Mouse (Mus musculus) left cerebral cortex, postnatal 36 days (tissue): ENCODE results near the gene Plcg2. TPM values are rescaled to one million over a fixed set of nuclear protein-coding genes. Genes with fewer than 3 reads are reported as not detected.
A peak's percentile ranks its signal among the peaks of the same experiment; 100 is the strongest.

Experiments
- DNase-seq, 2 experiments: peaks; one replicate each; pipeline ENCODE4 v3.0.0; 2021 to 2022; ENCODE audit warnings: low spot score in 2 of 2, mixed read lengths in 1 of 2
- intact Hi-C: fragments of 180-260 bp; cut with DNase I; formaldehyde crosslinking; loops from one replicate; pipeline ENCODE4 v1.15.1; 2025
- total RNA-seq, 2 experiments: library from RNA; stranded (reverse); gene quantifications; 2 replicates each; pipeline ENCODE4 v1.2.3; 2021

Plcg2 gene
- total RNA-seq, 2 experiments from 2014 or later: 2.6 to 2.8 TPM

DNA sequence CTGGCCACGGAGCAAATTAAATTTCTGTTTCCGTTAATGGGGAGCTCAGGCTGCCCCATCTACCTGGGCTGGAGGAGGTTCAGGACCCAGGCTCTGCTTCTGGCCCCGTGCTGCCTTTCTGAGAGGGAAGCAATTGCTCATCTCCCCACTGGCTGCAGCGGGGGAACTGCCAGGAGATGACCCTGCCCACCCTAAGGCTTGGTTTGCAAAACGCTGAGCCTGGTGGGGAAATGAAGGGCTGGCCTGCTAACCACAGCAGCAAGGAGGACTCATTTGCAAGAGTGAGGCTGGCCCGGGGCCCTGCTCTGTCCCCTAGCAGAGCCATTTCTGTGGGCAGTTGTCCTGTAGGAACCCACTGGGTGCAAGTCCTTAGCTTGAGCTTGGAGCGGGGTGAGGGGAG, 39.7 kb downstream of the Plcg2 start:
- intact Hi-C loops: no loop called here
- DNase-seq: no peak

DNA sequence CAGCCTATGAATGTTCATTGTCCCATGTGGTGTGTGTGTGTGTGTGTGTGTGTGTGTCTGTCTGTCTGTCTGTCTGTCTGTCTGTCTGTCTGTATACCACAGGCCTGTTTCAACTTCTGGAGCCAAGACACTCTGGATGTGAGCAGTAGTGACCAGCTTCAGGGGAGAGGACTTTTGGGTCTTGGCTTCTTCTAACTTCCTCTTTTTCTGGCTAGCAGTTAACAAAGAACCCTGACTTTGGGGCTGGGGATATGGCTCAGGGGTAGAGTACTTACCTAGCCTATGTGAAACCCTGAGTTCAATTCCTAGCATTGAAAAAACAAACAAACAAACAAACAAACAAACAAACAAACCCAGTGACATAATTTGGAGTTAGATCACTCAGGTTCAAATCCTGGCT, 44.9 kb downstream of the Plcg2 start:
- DNase-seq: no peak
- intact Hi-C loops: no loop called here

DNA sequence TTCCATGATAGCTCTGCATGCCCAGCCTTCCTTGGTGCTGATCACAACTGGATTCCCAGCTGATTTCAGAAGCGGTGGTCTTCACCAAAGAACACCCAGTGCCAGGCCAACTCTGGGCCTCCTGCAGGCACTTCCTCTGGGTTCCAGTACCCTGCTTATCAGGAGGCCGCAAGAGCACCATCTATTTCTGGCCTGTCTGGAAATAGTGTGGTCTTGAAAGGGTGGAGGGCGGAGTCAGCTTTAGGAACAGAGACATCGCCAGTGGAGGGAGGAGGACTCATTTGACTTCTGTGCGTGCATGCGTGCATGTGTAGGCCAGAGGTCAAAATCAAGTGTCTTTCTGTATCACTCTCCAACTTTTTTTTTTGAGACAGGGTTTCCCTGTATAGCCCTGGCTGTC, 45.7 kb downstream of the Plcg2 start:
- intact Hi-C loops: no loop called here
- DNase-seq: no peak

DNA sequence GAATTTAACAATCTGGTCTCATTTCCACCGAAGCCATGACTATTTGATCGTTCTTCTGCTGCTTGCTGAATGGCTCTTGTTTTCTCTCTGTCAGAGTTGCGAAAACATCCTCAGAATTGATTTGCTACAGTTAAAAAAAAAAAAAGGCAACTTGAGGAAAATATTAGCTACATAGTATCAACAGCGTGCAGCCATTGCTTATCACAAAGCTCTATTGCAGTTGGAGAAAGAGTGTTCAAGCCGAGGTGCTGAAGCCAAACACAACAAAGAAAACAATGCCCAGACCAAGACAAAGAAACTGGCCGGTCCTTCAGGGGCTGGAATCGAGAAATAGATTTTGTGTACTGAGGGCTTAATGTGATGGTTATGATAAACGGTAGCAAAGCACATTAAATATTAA, 47.0 kb downstream of the Plcg2 start:
- intact Hi-C loops: loop anchor here (5.0 kb wide), 1 partner anchor 68 kb away; no protein-coding TSS in a partner anchor
- no peak for DNase-seq

DNA sequence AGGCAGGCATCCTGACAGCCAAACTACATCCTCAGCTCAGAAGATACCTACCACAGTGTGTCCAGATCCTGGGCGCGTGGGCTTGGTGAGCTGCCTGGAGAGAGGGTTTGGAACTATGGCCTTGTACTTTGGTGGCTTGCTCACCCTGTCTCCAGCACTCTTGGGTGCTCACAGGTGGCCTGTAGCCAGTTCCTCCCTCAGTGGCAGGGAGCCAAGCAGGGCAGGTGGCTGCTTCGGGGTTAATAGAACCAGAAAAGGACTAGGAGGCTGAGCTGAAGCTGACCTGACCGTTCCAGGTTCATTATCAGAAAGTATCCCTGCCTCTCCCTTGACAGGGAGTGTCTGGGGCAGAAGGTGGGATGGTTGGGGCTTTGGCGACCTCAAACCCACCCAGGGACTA, 48.3 kb downstream of the Plcg2 start:
- intact Hi-C loops: loop anchor here (5.0 kb wide), 1 partner anchor 69 kb away; no protein-coding TSS in a partner anchor
- DNase-seq: no peak

DNA sequence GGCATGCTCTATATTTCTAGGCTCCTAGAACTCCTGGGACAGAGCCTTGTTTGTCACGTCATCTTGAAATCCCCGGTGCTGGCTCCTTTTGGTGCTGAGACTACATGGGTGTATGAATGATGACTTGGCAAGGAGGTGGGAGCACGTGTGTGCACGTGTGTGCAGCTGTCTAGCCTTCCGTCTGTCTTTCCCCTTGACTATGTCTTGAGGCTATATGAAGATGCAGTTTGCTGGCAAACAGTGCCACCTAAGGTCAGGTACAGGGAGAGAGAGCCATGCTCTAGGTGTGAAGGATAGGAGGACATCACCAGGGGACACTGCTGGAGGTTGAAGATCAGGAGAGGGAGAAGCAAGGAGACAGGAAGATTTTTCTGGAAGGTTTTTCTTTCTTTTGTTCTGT, 49.9 kb downstream of the Plcg2 start:
- DNase-seq: no peak
- intact Hi-C loops: loop anchor here (5.0 kb wide), 1 partner anchor 71 kb away; no protein-coding TSS in a partner anchor

DNA sequence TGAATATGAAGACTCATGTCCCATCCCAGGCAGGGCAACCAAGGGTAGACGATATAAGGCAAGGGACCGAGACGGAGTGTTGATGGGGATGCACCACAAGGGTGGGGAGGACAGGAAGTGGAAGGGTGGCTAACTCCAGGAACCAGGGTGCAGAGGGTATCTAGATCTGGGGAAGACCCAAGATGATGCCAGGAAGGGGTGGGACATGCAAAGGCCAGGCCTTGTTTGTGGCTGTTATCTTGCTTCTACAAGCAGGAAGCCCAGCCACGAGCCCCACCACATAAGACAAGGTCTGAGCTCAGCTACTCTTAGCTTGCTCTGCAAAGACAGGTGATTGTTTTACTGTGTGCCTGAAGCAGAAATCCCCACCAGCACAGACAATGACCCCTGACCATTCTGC, 50.4 kb downstream of the Plcg2 start:
- intact Hi-C loops: loop anchor here (5.0 kb wide), 1 partner anchor 71 kb away; no protein-coding TSS in a partner anchor
- DNase-seq: no peak

DNA sequence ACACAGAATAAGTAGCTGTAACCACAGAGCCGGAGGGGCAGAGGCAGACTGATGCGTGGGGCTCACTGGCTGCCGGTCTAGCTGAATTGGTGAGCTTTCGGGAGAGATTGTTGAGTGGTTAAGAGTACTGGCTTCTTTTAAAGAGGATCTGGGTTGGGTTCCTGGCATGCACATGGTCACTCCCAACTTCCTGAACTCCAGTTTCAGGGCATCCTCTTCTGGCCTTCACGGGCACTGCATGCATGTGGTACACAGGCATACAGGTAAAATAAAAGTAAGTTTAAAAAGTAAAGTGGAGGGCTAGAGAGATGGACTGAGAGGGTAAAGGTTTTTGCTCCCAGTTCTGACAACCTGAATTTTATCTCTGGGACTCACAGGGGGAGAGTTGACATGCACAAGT, 52.4 kb downstream of the Plcg2 start:
- DNase-seq: no peak
- intact Hi-C loops: loop anchor here (5.0 kb wide), 1 partner anchor 43 kb away; no protein-coding TSS in a partner anchor

DNA sequence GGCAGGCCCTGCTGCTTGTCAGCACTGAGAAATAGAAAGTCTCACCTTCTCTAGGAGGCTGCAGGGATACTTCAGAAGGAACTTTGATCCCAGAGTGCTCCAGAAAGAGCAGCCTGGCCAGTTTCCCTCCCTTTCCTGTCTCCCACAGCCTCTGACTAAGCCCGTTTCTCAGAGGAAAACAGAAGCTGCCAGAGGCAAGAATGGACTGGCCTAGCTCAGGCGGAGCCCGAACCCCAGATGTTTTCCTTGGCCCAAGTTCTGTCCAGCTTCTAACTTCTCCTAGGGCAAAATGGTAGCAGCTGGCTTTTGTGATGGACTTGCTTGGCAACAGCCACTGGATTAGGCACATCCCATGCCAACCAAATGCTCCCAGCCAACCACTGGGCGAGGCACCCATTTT, 62.9 kb downstream of the Plcg2 start:
- DNase-seq: no peak
- intact Hi-C loops: loop anchor here (10.0 kb wide), 2 partner anchors 336 to 456 kb away; no protein-coding TSS in a partner anchor

DNA sequence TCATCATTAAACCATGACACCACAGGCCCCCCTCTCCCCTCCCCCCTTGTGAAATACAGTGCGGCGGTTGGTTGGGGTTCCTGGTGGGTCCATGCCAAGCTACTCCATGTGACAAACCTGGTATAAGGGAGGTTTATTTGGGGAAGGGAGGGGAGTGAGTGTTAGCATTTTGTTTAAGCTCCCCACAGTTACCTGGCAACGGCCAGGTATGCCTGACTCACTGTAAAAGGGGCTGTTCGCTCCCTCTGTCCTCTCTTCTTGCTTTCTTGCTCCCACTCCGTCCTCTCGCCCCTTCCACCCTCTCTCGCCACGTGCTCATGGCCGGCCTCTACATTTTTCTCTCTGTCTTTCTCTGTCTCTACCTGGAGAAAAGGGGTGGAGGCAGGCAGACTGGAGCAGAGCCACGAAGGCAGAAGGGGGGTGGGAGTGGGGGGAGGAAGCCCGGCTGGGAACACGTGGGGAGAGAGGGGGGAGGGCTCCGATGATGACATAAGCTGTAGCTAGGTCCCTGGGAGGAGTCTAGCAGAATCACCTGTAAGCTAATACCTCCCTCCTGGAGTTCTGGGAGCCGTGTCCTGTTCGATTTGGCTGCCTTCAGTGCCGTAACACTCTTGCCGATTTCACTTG, 63.8 kb downstream of the Plcg2 start:
- DNase-seq: no peak
- intact Hi-C loops: loop anchor here (10.0 kb wide), 2 partner anchors 337 to 457 kb away; no protein-coding TSS in a partner anchor

DNA sequence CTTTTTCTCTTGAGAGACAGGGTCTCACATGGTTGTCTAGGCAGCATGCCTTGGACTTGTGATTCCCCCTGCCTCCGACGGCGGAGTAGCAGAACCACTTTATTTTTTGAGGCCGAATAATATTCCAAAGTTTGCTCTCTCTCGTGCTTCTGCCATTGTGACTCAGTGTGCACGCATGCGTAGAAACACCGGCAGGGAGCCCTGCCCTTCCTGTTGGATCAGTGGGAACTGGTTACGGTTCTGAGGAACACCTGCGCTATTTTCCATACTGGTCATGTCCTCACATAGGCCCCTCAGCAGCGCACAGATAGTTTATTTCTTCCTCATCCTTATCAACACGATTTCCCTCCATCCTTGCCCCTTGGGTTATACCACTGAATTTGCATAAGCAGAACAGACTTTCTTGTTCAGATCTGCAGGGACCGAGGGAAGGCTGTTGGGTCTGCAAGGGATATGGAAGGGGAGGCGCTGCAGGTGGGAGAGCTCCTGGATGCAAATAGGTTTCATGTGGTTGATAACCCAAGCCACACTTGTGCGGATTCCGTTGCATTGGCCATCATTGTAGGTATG, 64.4 kb downstream of the Plcg2 start:
- intact Hi-C loops: loop anchor here (10.0 kb wide), 2 partner anchors 338 to 458 kb away; no protein-coding TSS in a partner anchor
- no peak for DNase-seq

DNA sequence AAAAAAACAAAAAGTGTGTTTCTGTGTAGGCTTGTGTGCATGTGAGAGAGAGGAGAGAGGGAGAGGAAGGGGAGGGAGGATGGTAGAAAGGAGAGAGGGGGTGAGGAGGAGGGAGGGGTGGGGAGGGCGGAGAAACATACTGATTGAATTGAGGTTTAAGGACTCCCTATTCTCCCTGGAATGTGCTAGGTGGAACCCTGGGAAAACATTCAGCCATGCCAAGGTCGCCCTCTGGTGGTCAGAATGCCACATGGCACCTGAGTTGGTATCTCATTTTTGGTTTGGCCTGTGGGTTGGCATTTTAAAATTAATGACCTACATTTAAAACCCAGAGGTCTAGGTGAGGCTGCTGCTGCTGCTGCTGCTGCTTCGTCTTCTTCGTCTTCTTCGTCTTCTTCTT, 71.3 kb downstream of the Plcg2 start:
- intact Hi-C loops: loop anchor here (10.0 kb wide), 2 partner anchors 345 to 465 kb away; no protein-coding TSS in a partner anchor
- DNase-seq: peak; percentile 39 to 70

DNA sequence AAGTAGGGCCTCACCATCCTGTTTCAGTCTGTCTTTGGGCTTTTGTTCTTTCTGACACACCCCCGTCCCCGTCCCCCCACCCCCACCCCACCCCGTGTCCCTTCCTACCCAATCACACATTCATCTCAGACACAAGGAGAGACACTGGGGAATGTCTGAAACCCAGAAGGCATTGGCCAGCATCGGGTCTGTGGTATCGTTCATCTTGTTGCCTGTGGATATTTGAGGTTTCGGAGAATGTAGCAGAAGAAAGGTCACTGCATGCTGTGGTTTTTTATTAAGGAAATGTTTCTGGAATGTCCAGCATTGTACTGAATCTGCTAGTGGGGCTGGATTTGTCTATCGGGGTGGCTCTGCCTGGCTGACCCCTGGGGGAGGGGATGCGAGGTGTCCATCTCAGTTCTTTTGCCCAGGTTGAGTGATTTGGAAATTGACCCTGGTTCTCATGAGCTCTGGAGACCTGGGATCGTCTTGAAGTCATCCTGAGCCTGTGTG, 78.2 kb downstream of the Plcg2 start:
- DNase-seq: no peak
- intact Hi-C loops: no loop called here

DNA sequence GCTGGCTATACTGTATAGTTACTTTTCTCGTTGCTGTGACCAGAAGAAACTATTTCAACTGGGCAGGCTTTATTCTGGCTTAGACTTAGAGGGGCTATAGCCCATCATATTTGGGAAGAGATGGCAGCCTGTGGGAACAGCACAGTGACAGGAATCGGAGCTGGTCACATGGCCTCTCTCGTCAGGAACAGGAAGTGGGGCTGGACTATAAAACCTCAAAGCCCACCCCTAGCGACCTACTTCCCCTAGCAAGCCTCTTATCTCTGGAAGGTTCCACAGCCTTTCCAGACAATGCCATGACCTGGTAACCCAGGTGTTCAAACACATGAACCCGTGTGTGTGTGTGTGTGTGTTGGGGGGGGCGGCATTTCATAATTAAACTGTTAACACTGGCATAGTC, 79.0 kb downstream of the Plcg2 start:
- no peak for DNase-seq
- intact Hi-C loops: no loop called here

DNA sequence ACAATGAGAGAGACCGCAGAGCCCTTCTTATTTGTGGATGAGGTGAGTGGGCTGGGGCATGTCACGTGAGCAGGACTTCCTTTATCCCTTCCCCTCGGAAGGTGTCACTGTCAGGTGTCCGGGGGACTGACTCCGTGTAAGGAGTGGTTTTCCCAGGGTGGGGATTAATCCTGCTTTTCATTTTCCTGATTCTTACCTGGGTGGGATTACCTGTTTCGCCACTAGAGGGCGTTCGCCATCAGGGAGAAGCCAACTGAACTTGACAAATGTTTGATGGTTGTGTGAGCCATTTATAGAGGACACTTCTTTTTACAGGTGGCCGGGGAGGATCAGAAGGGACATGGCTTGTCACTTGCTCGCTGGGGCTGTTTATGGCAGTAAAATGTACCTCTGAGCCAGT, 79.8 kb downstream of the Plcg2 start:
- intact Hi-C loops: no loop called here
- no peak for DNase-seq

DNA sequence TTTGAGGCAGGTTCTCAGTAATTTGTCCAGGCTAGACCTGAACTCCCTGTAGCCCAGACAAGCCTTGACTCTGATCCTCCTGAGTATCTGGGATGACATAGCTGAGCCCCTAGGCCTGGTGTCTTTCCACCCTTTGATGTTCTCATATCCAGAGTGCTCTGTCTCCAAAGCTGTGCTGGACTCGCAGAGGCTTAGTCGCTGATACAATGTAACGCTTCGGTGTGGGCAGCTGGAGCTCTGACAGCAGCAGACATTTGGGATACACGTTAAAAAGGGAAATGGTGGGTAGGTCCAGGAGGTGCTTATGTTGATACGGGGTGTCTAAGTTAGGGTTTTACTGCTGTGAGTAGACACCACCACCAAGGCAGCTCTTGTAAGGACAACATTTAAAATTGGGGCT, 80.8 kb downstream of the Plcg2 start:
- DNase-seq: no peak
- intact Hi-C loops: no loop called here

DNA sequence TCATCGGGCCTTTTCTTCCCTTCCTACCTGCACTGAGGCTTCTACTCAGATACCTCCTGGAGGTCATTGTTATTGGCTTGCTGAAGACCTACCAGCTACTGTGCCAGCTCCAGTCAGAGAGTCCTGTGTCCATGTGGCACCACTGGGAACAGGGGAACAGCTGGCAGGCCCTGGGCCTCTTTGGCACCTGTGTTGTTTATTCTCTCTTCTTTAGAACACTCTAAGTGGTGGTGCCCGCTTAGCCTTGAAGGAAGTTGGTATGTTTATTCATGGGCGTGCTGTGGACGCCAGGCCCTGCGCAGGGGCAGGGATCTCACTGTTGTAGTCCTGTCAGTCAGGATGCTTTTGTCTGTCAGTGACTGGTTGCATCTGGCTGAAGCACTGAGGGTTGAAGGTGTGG, 95.8 kb downstream of the Plcg2 start:
- DNase-seq: no peak
- intact Hi-C loops: no loop called here

DNA sequence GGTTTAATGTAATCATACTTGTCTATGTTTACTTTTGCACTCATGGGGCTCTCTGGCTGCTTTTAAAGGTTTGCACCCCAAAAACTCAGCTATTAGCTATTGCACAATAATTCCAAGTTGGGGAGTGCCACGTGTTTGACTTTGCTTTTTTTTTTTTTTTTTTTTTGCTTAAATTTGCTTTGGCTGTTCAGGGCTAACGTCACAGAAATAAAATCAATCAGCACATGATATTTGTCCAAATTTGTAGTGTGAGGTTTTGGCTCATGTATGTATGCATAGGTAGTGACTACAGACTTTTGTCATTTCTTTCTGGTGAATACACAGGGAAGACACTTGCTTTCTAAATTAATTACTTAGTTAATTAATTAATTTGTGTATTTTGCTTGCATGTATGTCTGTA, 96.9 kb downstream of the Plcg2 start:
- DNase-seq: no peak
- intact Hi-C loops: no loop called here

DNA sequence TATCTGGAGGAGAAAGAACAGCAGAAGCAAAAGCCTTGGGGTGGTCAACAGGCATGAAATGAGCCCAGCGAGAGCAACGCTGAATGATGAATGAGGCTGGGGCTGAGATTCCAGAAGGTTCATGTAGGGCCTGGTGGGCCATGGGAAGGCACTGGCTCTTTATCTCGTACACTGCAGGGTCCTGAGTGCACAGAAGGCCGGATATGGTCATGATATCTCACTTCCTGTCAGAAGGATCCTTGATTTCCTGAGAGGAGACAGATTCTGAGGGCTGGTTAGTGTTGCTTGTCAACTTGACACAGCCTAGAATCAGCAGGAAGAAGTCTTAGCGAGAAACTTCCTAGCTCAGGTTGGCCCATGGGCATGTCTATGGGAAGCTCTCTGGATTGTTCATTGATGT, 98.7 kb downstream of the Plcg2 start:
- intact Hi-C loops: no loop called here
- DNase-seq: no peak

DNA sequence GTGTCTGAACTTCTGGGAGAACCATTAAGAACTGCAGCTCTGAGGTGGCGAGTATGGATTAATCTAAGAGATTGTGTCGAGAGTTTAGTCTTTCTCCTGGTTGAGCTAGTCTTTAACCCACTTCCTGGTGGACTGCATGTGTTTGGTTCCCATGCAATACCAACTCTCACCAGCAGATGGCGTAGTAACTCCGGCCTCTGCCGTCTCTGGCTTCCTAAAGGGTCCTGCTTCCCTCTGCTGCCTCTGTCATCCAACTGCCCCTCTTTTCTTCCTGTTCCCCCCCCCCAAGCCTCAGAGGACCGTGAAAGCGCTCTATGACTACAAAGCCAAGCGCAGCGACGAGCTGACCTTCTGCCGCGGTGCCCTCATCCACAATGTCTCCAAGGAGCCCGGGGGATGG, 102.7 kb downstream of the Plcg2 start:
- intact Hi-C loops: no loop called here
- no peak for DNase-seq

DNA sequence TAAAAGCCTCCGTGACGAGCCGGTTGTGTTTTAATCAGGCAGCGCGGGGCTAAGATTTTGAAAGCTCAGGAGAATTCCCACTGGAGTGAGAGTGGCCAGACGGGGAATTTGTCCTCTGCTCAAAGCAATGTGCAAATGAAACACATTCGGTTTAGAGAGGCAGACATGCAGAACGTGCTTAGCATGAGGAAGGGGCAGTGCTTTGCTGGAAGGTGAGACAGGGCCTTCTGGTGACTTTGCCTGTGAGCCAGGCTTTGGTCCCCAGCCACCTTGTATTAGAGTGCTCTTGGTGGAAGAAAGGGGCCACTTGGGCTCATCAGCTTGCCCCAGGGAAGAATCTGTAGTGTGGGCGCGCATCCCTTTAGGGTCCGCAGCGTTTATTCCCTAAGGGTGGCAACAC, 106.0 kb downstream of the Plcg2 start:
- intact Hi-C loops: no loop called here
- DNase-seq: no peak
